Mouse (Mus musculus): Measurements from ENCODE around the gene Aak1.

- TF ChIP-seq E2F4 (IDR thresholded peaks at IDR 0.05; ENCODE audit: insufficient replicate concordance, low read depth, low read length) (no peak), CTCF (conservative IDR thresholded peaks at IDR 0.05 in 1 of 2, IDR thresholded peaks at IDR 0.05 in 1 of 2; ENCODE audit: low read depth in 2 of 2, low read length in 2 of 2) (no peak), BHLHE40 (IDR thresholded peaks at IDR 0.05; ENCODE audit: low read depth, low read length) (no peak), POLR2A (IDR thresholded peaks at IDR 0.05; ENCODE audit: low read depth, low read length) (no peak), EP300 (IDR thresholded peaks at IDR 0.05; ENCODE audit: low read length) (no peak), UBTF (IDR thresholded peaks at IDR 0.05; ENCODE audit: low read depth, low read length) (no peak)
Observed at GRCm38 (mm10) chr6:86818914-86819313, 30.4 kb upstream of the Aak1 start.
